Mouse (Mus musculus) duodenum, adult 2 months (tissue): ENCODE measurements around the gene Olfr1087. TPM values are rescaled to one million over a fixed set of nuclear protein-coding genes. Genes with fewer than 3 reads are reported as not detected.

Experiments used
- polyA plus RNA-seq: library from polyadenylated mRNA; depleted of rRNA; stranded (reverse); fragments of >200 nt; gene quantifications from 2 replicates; pipeline ENCODE4 v1.2.3, GENCODE M21; 2012; ENCODE audit warnings: low replicate concordance; rRNA removed

Olfr1087 gene
- polyA plus RNA-seq: not detected in 2 replicates

DNA sequence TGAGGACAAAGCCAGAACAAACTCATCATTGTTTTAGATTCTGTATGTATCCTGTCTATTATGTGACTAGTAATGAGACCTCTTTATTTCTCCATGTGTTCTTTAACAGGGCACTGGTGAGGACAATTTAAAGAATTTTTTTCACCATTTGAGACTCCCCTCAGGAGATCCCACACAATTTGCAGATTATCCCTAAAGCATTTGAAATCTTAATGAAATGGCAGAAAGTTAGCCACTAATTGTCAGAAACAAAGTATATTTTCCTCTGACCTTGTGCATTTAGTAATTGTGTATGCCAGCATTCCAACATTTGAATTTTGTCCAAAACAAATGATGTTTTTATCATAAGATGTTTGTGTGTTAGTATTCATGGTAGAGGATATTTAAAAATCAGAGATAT is at the start of gene Olfr1087:
TSS of gene Olfr1087 (minus strand) at position 101 of the 400 bp plus-strand sequence.

DNA sequence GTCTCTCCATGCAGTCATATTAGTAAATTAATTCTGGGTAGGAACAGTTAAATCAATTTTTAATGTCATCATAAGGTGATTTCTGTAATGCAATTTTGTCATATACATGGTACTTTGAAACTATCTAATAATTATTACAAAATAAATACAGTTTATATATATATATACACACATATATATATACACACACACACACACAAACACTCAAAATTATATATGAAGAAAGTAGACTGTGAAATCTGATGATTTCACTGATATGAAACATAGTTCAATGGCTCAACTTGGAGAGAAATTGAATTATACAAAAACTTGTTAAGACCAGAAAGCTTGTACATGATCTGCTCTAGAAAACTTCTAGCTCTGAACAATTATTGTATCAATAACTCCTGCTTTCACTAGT is 35.4 kb upstream of the Olfr1087 start, which contains the start of gene Olfr1089:
TSS of gene Olfr1089 (minus strand) at position 101 of the 400 bp plus-strand sequence.

DNA sequence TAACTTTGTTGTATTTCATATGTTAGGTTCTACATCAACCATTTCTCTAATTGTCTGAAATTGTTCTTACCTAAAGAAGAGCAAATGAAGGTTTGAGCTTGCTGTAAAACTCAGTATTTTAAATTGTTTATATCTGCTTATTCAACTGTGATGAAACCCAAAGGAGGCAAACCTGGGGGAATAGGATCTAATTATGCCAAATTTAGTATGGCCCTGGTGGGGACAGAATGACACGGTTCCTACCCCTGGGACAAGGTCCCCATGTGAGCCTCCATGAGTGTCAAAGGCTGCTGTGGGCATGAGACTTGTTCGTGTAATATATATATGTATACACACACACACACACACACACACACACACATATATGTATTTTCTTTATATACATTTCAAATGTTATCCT is 18.2 kb downstream of the Olfr1087 start, which contains the start of gene Olfr1086:
TSS of gene Olfr1086 (minus strand) at position 101 of the 400 bp plus-strand sequence.

DNA sequence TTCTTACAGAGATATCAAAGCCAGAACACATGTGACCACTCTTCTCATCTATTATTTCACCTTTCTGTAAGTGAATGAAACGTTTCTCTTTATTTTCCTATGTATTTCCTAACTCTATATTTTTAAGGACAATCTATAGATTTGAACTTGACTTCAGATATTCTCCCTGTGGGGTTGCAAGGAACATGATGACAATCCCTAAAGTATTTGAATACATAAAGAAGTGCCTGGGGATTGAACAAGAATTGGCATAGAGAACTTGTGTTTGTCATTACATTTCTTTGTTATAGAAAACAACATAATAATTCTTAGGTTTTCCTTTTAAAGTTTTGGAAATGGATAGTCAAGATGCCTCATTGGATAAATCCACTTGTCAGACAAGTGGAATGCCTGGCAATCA is 36.3 kb downstream of the Olfr1087 start, which contains the start of gene Olfr1085:
TSS of gene Olfr1085 (minus strand) at position 101 of the 400 bp plus-strand sequence.

DNA sequence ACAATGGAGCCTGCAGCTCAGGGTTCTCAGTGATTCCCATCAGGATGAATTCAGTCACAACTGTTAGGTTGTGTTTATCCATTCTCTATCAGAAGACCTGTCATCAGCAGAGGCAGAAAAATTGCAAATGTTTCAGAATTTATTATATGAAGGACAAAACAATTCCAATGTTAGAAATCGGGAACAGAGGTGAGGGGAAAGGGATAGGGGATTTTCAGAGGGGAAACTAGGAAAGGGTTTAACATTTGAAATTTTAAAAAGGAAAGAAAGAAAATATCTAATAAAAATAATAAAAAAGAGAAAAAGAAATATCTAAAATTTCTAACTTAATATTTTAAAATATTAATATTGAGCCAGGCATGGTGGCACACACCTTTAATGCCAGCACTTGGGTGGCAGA is 58.6 kb downstream of the Olfr1087 start, which contains the start of gene Olfr1084:
TSS of gene Olfr1084 (minus strand) at position 101 of the 400 bp plus-strand sequence.

Other genes starting within 250 kb of the Olfr1087 start
- not detected in 2 replicates for gene Olfr1065, start 247.8 kb downstream of the Olfr1087 start, polyA plus RNA-seq
- gene Olfr1066, start 242.1 kb downstream of the Olfr1087 start, polyA plus RNA-seq: not detected in 2 replicates
- not detected in 2 replicates for gene Olfr228, start 211.0 kb downstream of the Olfr1087 start, polyA plus RNA-seq
- not detected in 2 replicates for gene Olfr1076, start 189.9 kb downstream of the Olfr1087 start, polyA plus RNA-seq
- not detected in 2 replicates for gene Olfr1079, start 155.9 kb downstream of the Olfr1087 start, polyA plus RNA-seq
- not detected in 2 replicates for gene Olfr1080, start 140.2 kb downstream of the Olfr1087 start, polyA plus RNA-seq
- not detected in 2 replicates for gene Olfr1082, start 99.4 kb downstream of the Olfr1087 start, polyA plus RNA-seq
- not detected in 2 replicates for gene Olfr1084, start 58.7 kb downstream of the Olfr1087 start, polyA plus RNA-seq
- gene Olfr1085, start 36.4 kb downstream of the Olfr1087 start, polyA plus RNA-seq: not detected in 2 replicates
- not detected in 2 replicates for gene Olfr1086, start 18.3 kb downstream of the Olfr1087 start, polyA plus RNA-seq
- not detected in 2 replicates for gene Olfr1089, start 35.3 kb upstream of the Olfr1087 start, polyA plus RNA-seq
- not detected in 2 replicates for gene Olfr1090, start 60.6 kb upstream of the Olfr1087 start, polyA plus RNA-seq
- not detected in 2 replicates for gene Olfr1093, start 84.1 kb upstream of the Olfr1087 start, polyA plus RNA-seq
- gene Olfr141, start 111.6 kb upstream of the Olfr1087 start, polyA plus RNA-seq: not detected in 2 replicates
- not detected in 2 replicates for gene Olfr1094, start 126.3 kb upstream of the Olfr1087 start, polyA plus RNA-seq
- gene Olfr1095, start 153.3 kb upstream of the Olfr1087 start, polyA plus RNA-seq: not detected in 2 replicates
- gene Gm13723, start 176.4 kb upstream of the Olfr1087 start, polyA plus RNA-seq: not detected in 2 replicates
- not detected in 2 replicates for gene Olfr1097, start 193.8 kb upstream of the Olfr1087 start, polyA plus RNA-seq
- not detected in 2 replicates for gene Olfr1098, start 226.2 kb upstream of the Olfr1087 start, polyA plus RNA-seq